Mouse (Mus musculus) heart, embryonic 11.5 days (tissue): ENCODE measurements around the gene Gm2000. TPM values are rescaled to one million over a fixed set of nuclear protein-coding genes. Genes with fewer than 3 reads are reported as not detected.
"Not testable (repeated sequence)": the region's sequence is repeated elsewhere in the genome, so short reads cannot be mapped to it uniquely, and the experiment has no call there.

Source experiments
- ATAC-seq: fragments of 200-750 bp; cut with Nextera tagmentation; replicated peaks from 2 replicates; pipeline ENCODE4 v1.8.0; 2017; ENCODE audit warnings: moderate library complexity; ENCODE audit not compliant: insufficient number of reproducible peaks, low FRiP score, low TSS enrichment
- H3K27ac ChIP-seq: fragments of 300-500 bp; sonication (generic); 2 replicates; pipeline ENCODE4 v1.5.1; 2014; ENCODE audit warnings: mild to moderate bottlenecking, low read depth, low read length
- H3K27me3 ChIP-seq: fragments of 300-500 bp; sonication (generic); 2 replicates; pipeline ENCODE4 v1.6.1; 2014; ENCODE audit warnings: mild to moderate bottlenecking, low read length, mixed read lengths; ENCODE audit not compliant: control insufficient read depth, insufficient read depth
- H3K36me3 ChIP-seq: fragments of 300-500 bp; sonication (generic); 2 replicates; pipeline ENCODE4 v1.6.1; 2014; ENCODE audit warnings: mild to moderate bottlenecking, low read length, moderate library complexity, mixed read lengths; ENCODE audit not compliant: control insufficient read depth, insufficient read depth
- H3K4me1 ChIP-seq: fragments of 300-500 bp; sonication (generic); 2 replicates; pipeline ENCODE4 v1.6.1; 2014; ENCODE audit warnings: low read length; ENCODE audit not compliant: control insufficient read depth, insufficient read depth
- H3K4me2 ChIP-seq: fragments of 300-500 bp; sonication (generic); 2 replicates; pipeline ENCODE4 v1.6.1; 2014; ENCODE audit warnings: mild to moderate bottlenecking, moderate library complexity
- H3K4me3 ChIP-seq: fragments of 300-500 bp; sonication (generic); 2 replicates; pipeline ENCODE4 v1.5.1; 2014; ENCODE audit warnings: low read depth, low read length
- H3K9ac ChIP-seq: fragments of 300-500 bp; sonication (generic); 2 replicates; pipeline ENCODE4 v1.6.1; 2014; ENCODE audit warnings: mild to moderate bottlenecking, low read depth, low read length, moderate library complexity
- H3K9me3 ChIP-seq: fragments of 300-500 bp; sonication (generic); replicated peaks from 2 replicates; pipeline ENCODE4 v1.6.1; 2016; ENCODE audit warnings: low read length; ENCODE audit not compliant: control insufficient read depth
- WGBS: fragments of 180-500 bp; shearing (Covaris S2); extraction: QIAGEN DNeasy Blood & Tissue Kit; methylation state at CpG from one replicate; pipeline ENCODE4 v1.1.7; 2014; ENCODE audit not compliant: insufficient replicate concordance; 5-methylcytosine and 5-hydroxymethylcytosine counted together
- polyA plus RNA-seq: library from polyadenylated mRNA; unstranded; fragments of >200 nt; fragmentation: Nextera tagmentation; extraction: Ambion mirVana; gene quantifications from 2 replicates; pipeline ENCODE4 v1.2.1, GENCODE M21; 2014

Gene Gm2000
- polyA plus RNA-seq, 1 experiment from 2014 or later: 772 TPM

DNA sequence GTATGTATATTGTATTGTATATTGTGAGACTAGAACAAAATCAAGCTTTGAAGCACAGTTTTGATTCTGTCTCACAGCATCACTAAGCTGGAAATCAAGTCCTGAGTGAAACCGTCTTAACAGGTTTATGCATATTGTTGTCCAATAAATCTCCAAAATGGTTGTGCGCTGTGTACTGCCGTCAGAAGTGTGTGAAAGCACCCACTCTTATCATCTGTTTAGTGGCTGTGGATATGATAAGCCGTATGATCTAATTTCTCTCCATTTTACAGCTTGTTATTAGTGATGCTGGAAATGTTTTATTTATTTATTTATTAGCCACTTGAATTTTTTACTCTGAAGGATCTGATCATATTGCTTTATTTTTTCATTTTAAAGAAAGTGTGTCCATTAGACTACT, 20.4 kb downstream of the Gm2000 start:
- Histone ChIP-seq H3K9ac (no peak overlapping the region), H3K36me3 (no peaks in the 10 kb centered on the region), H3K27me3 (no peaks in the 10 kb centered on the region), H3K27ac (no peak overlapping the region), H3K9me3 (no peaks in the 10 kb centered on the region), H3K4me2 (no peak overlapping the region), H3K4me1 (no peaks in the 10 kb centered on the region), H3K4me3 (no peak overlapping the region)
- ATAC-seq: no peak
- WGBS: 80% methylated on average over 4 of the region's 4 CpGs

DNA sequence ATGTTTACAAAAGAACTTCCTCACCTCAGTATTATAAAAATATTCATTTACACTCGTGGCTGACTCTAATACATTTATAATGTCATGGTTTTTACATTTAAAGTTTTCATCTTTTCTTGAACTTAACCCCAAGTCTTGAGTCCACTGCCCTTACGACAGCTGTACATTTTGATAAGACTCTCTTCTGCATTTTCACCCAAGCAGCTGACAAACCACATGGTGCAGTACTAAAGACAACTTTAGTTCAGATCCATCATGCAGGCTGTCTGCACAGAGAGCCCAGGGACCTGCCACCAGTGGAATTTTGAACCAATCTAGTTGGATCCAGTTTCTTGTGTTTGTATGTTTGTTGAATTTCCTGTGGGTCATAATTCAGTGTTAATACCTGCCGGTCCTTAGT, 21.0 kb downstream of the Gm2000 start:
- Histone ChIP-seq H3K27me3 (no peaks in the 10 kb centered on the region), H3K36me3 (no peaks in the 10 kb centered on the region), H3K4me3 (no peak overlapping the region), H3K9ac (no peak overlapping the region), H3K9me3 (no peaks in the 10 kb centered on the region), H3K4me2 (no peak overlapping the region), H3K27ac (no peak overlapping the region), H3K4me1 (no peaks in the 10 kb centered on the region)
- ATAC-seq: no peak
- 63% methylated on average over 3 of the region's 3 CpGs for WGBS

- Histone ChIP-seq H3K9ac (no peak overlapping the region), H3K9me3 (no peaks in the 10 kb centered on the region), H3K4me1 (no peaks in the 10 kb centered on the region), H3K27me3 (no peaks in the 10 kb centered on the region), H3K4me3 (no peak overlapping the region), H3K27ac (no peak overlapping the region), H3K36me3 (no peaks in the 10 kb centered on the region), H3K4me2 (no peak overlapping the region)
- ATAC-seq: no peak
- 44% methylated on average over 4 of the region's 4 CpGs for WGBS
Observed at GRCm38 (mm10) chr1:156393148-156393547, 27.3 kb downstream of the Gm2000 start.

- not testable (repeated sequence) for ATAC-seq, H3K4me3 ChIP-seq, H3K27ac ChIP-seq, H3K4me1 ChIP-seq, H3K27me3 ChIP-seq, H3K9me3 ChIP-seq, H3K36me3 ChIP-seq, H3K4me2 ChIP-seq, H3K9ac ChIP-seq
- WGBS: 53% methylated on average over 3 of the region's 3 CpGs
Observed at GRCm38 (mm10) chr1:156400159-156400558, 34.3 kb downstream of the Gm2000 start.

DNA sequence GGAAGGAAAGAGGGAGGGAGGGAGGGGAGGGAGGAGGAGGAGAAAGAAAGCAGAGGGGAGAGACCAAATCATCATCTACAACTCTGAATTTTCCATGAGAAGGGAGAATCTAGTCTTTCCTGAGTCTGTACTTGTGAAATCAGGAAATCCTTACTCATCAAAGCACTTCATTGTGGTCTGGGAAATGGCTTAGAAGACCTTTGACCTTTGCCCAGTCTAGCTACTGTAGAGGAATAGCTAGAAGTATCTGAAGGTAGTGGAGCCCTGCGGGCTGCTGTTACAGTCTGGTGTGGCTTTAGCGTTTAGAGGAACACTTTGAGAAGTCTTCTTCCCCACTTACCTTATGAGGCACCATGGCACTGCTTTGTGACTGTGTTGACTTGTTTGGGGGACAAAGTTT, 36.7 kb downstream of the Gm2000 start:
- H3K9me3 ChIP-seq: no peaks in the 10 kb centered on the region
- no peak for ATAC-seq
- no peak overlapping the region for H3K4me3 ChIP-seq
- no peak overlapping the region for H3K4me2 ChIP-seq
- no peaks in the 10 kb centered on the region for H3K27me3 ChIP-seq
- 41% methylated on average over 2 of the region's 2 CpGs for WGBS
- no peaks in the 10 kb centered on the region for H3K36me3 ChIP-seq
- no peak overlapping the region for H3K9ac ChIP-seq
- H3K4me1 ChIP-seq: no peaks in the 10 kb centered on the region
- no peak overlapping the region for H3K27ac ChIP-seq

GRCm38 (mm10) chr1:156403251-156403650, 37.4 kb downstream of the Gm2000 start:
- H3K9ac ChIP-seq: no peak overlapping the region
- no peak overlapping the region for H3K4me2 ChIP-seq
- 48% methylated on average over 10 of the region's 10 CpGs for WGBS
- no peaks in the 10 kb centered on the region for H3K27me3 ChIP-seq
- no peak for ATAC-seq
- no peaks in the 10 kb centered on the region for H3K36me3 ChIP-seq
- H3K4me1 ChIP-seq: no peaks in the 10 kb centered on the region
- H3K4me3 ChIP-seq: no peak overlapping the region
- H3K9me3 ChIP-seq: no peaks in the 10 kb centered on the region
- H3K27ac ChIP-seq: no peak overlapping the region

DNA sequence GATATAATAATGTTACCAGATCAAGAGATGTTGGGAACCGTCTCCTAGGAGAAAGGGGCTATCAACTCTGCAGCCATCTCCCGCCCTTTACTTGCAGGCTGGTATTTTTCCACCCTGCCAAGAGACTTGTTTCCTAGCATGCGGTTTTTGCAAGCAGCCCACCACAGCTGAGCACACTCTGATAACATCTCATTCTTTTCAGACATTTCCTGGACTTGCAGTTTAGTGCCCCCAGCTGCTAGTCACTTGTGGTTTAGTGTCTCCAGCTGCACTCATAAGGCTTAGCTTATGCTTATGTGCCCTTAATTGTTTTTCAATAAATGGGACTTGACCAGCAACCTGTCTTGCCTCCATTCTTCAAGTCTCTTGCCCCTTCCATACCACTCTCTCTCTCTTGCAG, 42.2 kb downstream of the Gm2000 start:
- ATAC-seq: no peak
- WGBS: 34% methylated on average over 3 of the region's 3 CpGs

GRCm38 (mm10) chr1:156408521-156408920, 42.7 kb downstream of the Gm2000 start:
- no peak for ATAC-seq
- Histone ChIP-seq H3K27me3 (no peaks in the 10 kb centered on the region), H3K9me3 (no peaks in the 10 kb centered on the region), H3K27ac (no peak overlapping the region), H3K4me3 (no peak overlapping the region), H3K9ac (no peak overlapping the region), H3K4me2 (no peak overlapping the region), H3K4me1 (no peaks in the 10 kb centered on the region), H3K36me3 (no peaks in the 10 kb centered on the region)
- WGBS: 63% methylated on average over 4 of the region's 4 CpGs

More for the DNA sequence above, 42.2 kb downstream of the Gm2000 start:
- no peaks in the 10 kb centered on the region for H3K4me1 ChIP-seq
- no peak overlapping the region for H3K4me2 ChIP-seq
- no peaks in the 10 kb centered on the region for H3K9me3 ChIP-seq
- no peak overlapping the region for H3K27ac ChIP-seq
- H3K9ac ChIP-seq: no peak overlapping the region
- H3K36me3 ChIP-seq: no peaks in the 10 kb centered on the region
- H3K4me3 ChIP-seq: no peak overlapping the region
- no peaks in the 10 kb centered on the region for H3K27me3 ChIP-seq
